Mouse (Mus musculus) lung, embryonic 14.5 days (tissue): Measurements from ENCODE around the gene Olfr1113. TPM values are rescaled to one million over a fixed set of nuclear protein-coding genes. Genes with fewer than 3 reads are reported as not detected.
"Not testable (repeated sequence)": the region's sequence is repeated elsewhere in the genome, so short reads cannot be mapped to it uniquely, and the experiment has no call there.

Source experiments
- ATAC-seq: fragments of 200-750 bp; cut with Nextera tagmentation; 2 replicates; pipeline ENCODE4 v1.8.0; 2017; ENCODE audit warnings: mild to moderate bottlenecking, moderate TSS enrichment, moderate library complexity; ENCODE audit not compliant: insufficient read depth
- DNase-seq: peaks from one replicate; pipeline ENCODE4 v3.0.0-alpha.2; 2015
- H3K27ac ChIP-seq: fragments of 300-500 bp; sonication (generic); 2 replicates; pipeline ENCODE4 v1.5.1; 2014; ENCODE audit warnings: low read depth, mild to moderate bottlenecking, moderate library complexity
- H3K27me3 ChIP-seq: fragments of 300-500 bp; sonication (generic); 2 replicates; pipeline ENCODE4 v1.6.1; 2014; ENCODE audit warnings: low read length, control low read depth; ENCODE audit not compliant: insufficient read depth
- H3K36me3 ChIP-seq: fragments of 300-500 bp; sonication (generic); 2 replicates; pipeline ENCODE4 v1.6.1; 2014; ENCODE audit warnings: control low read depth; ENCODE audit not compliant: insufficient read depth
- H3K4me1 ChIP-seq: fragments of 300-500 bp; sonication (generic); 2 replicates; pipeline ENCODE4 v1.6.1; 2014; ENCODE audit warnings: antibody characterized with exemption, control low read depth; ENCODE audit not compliant: insufficient read depth
- H3K4me2 ChIP-seq: fragments of 300-500 bp; sonication (generic); 2 replicates; pipeline ENCODE4 v1.6.1; 2014; ENCODE audit warnings: mild to moderate bottlenecking
- H3K4me3 ChIP-seq: fragments of 300-500 bp; sonication (generic); 2 replicates; pipeline ENCODE4 v1.5.1; 2014; ENCODE audit warnings: low read depth, low read length
- H3K9ac ChIP-seq: fragments of 300-500 bp; sonication (generic); 2 replicates; pipeline ENCODE4 v1.6.1; 2014
- H3K9me3 ChIP-seq: fragments of 300-500 bp; sonication (generic); 2 replicates; pipeline ENCODE4 v1.6.1; 2016; ENCODE audit warnings: low read depth, low read length, control low read depth
- CTCF ChIP-seq: IDR thresholded peaks from 2 replicates; pipeline ENCODE4 v1.5.1; 2016; ENCODE audit warnings: antibody characterized with exemption, low read depth
- WGBS: fragments of 180-500 bp; shearing (Covaris S2); extraction: QIAGEN DNeasy Blood & Tissue Kit; methylation state at CpG from one replicate; pipeline ENCODE4 v1.1.7; 2014; 5-methylcytosine and 5-hydroxymethylcytosine counted together
- microRNA-seq: library from miRNA; unstranded; fragments of <30 nt; microRNA quantifications from one replicate; pipeline ENCODE4, GENCODE M21; 2016; ENCODE audit warnings: borderline number of aligned reads
- polyA plus RNA-seq: library from polyadenylated mRNA; unstranded; fragments of >200 nt; fragmentation: Nextera tagmentation; extraction: Ambion mirVana; gene quantifications from 2 replicates; pipeline ENCODE4 v1.2.1, GENCODE M21; 2014

The Olfr1113 gene
- polyA plus RNA-seq, result not detected in 2 replicates

- Histone ChIP-seq H3K27ac (no peak within 1 kb of the TSS), H3K36me3 (no peaks in the 10 kb centered on the region), H3K9ac (no peak within 1 kb of the TSS), H3K4me2 (no peak within 1 kb of the TSS), H3K4me1 (no peaks in the 10 kb centered on the region), H3K9me3 (no peaks in the 10 kb centered on the region), H3K4me3 (no peak within 1 kb of the TSS), H3K27me3 (no peaks in the 10 kb centered on the region)
- DNase-seq, result no peak
- no peak for ATAC-seq
- WGBS, result 77% methylated on average over 2 of the region's 2 CpGs
- no peak for TF ChIP-seq CTCF
Observed at GRCm38 (mm10) chr2:87208670-87209069, at the start of gene Olfr1113. Olfr1113 (plus strand) TSS chr2:87208970.

DNA sequence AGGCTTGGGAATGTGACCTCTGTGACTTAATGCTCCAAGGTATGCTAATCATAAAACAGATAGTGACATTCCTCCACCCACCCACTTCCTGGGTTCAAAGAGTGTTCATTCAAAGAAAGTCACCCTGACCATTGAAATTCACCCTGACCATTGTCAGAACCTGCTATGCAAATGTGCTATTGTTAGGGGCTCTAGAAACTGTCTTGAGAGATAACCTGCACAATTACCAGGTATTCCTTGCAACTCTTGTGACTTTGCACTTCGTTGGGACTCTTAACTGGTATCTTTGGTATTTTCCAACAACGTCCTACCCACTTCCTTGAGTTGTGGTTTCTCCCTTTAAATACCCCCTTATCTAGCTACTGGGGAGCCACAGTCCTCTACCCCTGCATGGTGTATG is 41.0 kb upstream of the Olfr1113 start:
- not testable (repeated sequence) for H3K4me2 ChIP-seq, H3K4me1 ChIP-seq, DNase-seq, H3K9ac ChIP-seq, H3K27ac ChIP-seq, H3K36me3 ChIP-seq, H3K9me3 ChIP-seq, H3K27me3 ChIP-seq, ATAC-seq, H3K4me3 ChIP-seq
- 75% methylated on average over 2 of the region's 2 CpGs for WGBS

GRCm38 (mm10) chr2:87187498-87187897 is 21.3 kb upstream of the Olfr1113 start, which contains the start of gene Olfr1112:
Olfr1112 (plus strand) TSS chr2:87187798.
- Histone ChIP-seq H3K4me3 (no peak within 1 kb of the TSS), H3K4me2 (no peak within 1 kb of the TSS), H3K27ac (no peak within 1 kb of the TSS), H3K27me3 (no peaks in the 10 kb centered on the region), H3K36me3 (no peaks in the 10 kb centered on the region), H3K9ac (no peak within 1 kb of the TSS), H3K4me1 (no peaks in the 10 kb centered on the region), H3K9me3 (no peaks in the 10 kb centered on the region)
- TF ChIP-seq CTCF, result no peak
- no peak for ATAC-seq
- 78% methylated on average over 1 of the region's 1 CpGs for WGBS
- no peak for DNase-seq

- no peak for ATAC-seq
- H3K27ac ChIP-seq, result no peak within 1 kb of the TSS
- no peak for DNase-seq
- no peak within 1 kb of the TSS for H3K9ac ChIP-seq
- H3K36me3 ChIP-seq, result no peaks in the 10 kb centered on the region
- no peaks in the 10 kb centered on the region for H3K27me3 ChIP-seq
- no peaks in the 10 kb centered on the region for H3K9me3 ChIP-seq
- WGBS, result 86% methylated on average over 2 of the region's 2 CpGs
- H3K4me1 ChIP-seq, result no peaks in the 10 kb centered on the region
- no peak within 1 kb of the TSS for H3K4me3 ChIP-seq
- TF ChIP-seq CTCF, result no peak
- H3K4me2 ChIP-seq, result no peak within 1 kb of the TSS
Observed at GRCm38 (mm10) chr2:87247713-87248112, 38.9 kb downstream of the Olfr1113 start, which contains the start of gene Olfr1115. Olfr1115 (plus strand) TSS chr2:87248013.

Small RNA genes lying within 50 kb of the gene (microRNA-seq; reads per million reads assigned to microRNA genes)
- not detected for gene Gm27438

Other genes with a start within 250 kb of the Olfr1113 start
- gene Olfr1099, start 248.3 kb upstream of the Olfr1113 start, polyA plus RNA-seq, result not detected in 2 replicates
- not detected in 2 replicates for gene Olfr1100, start 229.0 kb upstream of the Olfr1113 start, polyA plus RNA-seq
- gene Olfr1101, start 217.7 kb upstream of the Olfr1113 start, polyA plus RNA-seq, result not detected in 2 replicates
- gene Olfr1102, start 210.6 kb upstream of the Olfr1113 start, polyA plus RNA-seq, result not detected in 2 replicates
- gene Olfr1104, start 181.9 kb upstream of the Olfr1113 start, polyA plus RNA-seq, result not detected in 2 replicates
- gene Olfr1105, start 172.4 kb upstream of the Olfr1113 start, polyA plus RNA-seq, result not detected in 2 replicates
- not detected in 2 replicates for gene Olfr1106, start 156.7 kb upstream of the Olfr1113 start, polyA plus RNA-seq
- not detected in 2 replicates for gene Olfr1107, start 133.2 kb upstream of the Olfr1113 start, polyA plus RNA-seq
- not detected in 2 replicates for gene Olfr1109, start 113.0 kb upstream of the Olfr1113 start, polyA plus RNA-seq
- gene Olfr259, start 94.4 kb upstream of the Olfr1113 start, polyA plus RNA-seq, result not detected in 2 replicates
- not detected in 2 replicates for gene Olfr1110, start 68.7 kb upstream of the Olfr1113 start, polyA plus RNA-seq
- not detected in 2 replicates for gene Olfr1111, start 56.3 kb upstream of the Olfr1113 start, polyA plus RNA-seq
- not detected in 2 replicates for gene Olfr1112, start 21.2 kb upstream of the Olfr1113 start, polyA plus RNA-seq
- not detected in 2 replicates for gene Olfr1115, start 39.0 kb downstream of the Olfr1113 start, polyA plus RNA-seq
- gene Olfr1116, start 58.6 kb downstream of the Olfr1113 start, polyA plus RNA-seq, result not detected in 2 replicates
- not detected in 2 replicates for gene Olfr1118, start 98.6 kb downstream of the Olfr1113 start, polyA plus RNA-seq
- not detected in 2 replicates for gene Olfr1120, start 145.8 kb downstream of the Olfr1113 start, polyA plus RNA-seq
- gene Olfr1121, start 160.9 kb downstream of the Olfr1113 start, polyA plus RNA-seq, result not detected in 2 replicates
- not detected in 2 replicates for gene Olfr1122, start 176.9 kb downstream of the Olfr1113 start, polyA plus RNA-seq
- gene Olfr1123, start 207.7 kb downstream of the Olfr1113 start, polyA plus RNA-seq, result not detected in 2 replicates
- not detected in 2 replicates for gene Olfr1124, start 221.3 kb downstream of the Olfr1113 start, polyA plus RNA-seq
- gene Olfr1126, start 245.0 kb downstream of the Olfr1113 start, polyA plus RNA-seq, result not detected in 2 replicates